Comparison of ENCODE assay signal across 7 mouse cellular contexts in the genomic region with DNA sequence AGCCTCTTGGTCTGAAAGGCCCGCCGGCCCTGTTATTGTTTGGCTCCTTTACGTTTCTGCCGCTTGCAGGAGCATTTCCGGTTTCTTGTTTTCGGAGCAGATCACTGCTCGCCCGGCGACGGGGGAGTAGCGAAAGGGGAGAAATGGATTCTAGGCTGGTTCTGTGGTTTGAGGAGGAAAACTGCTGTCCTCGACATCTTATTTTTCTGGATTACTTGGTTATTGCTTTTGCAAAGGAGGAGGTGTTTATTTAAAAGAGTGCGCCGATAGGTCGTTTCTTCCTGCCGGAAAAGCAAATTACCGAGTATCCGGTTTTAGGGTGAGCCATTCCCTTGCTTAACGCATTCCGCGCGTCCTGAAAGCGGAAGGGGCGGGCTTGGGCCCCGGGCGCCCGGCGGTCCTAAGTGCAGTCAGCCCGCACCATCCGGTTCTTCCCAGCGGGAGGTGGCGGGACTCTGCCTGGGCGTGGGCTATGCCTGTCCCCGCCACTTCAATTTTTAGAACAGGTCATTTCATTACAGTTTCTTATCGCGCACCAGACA. TPM values are rescaled to one million over a fixed set of nuclear protein-coding genes. Genes with fewer than 3 reads are reported as not detected.
A peak's percentile ranks its signal among the peaks of the same experiment; 100 is the strongest.
DNase-seq lines count a peak whose midpoint lies in the region; ATAC-seq and TF ChIP-seq lines count a peak whose summit lies in the region.

No protein-coding gene starts in this region.

- ATAC-seq in megakaryocyte-erythroid progenitor cell, adult 5-6 weeks (replicated peaks; ENCODE audit: low FRiP score, low TSS enrichment, poor library complexity, severe bottlenecking): peak; percentile 60

- H3K4me1 ChIP-seq in cortical plate, adult 2 months (ENCODE audit: control insufficient read depth, insufficient read depth, low read length): peaks cover 9% of the 10 kb centered on the region; the same call in 1 of the 2 replicates

- peak overlapping the region; percentile 62 for H3K4me3 ChIP-seq in cortical plate, adult 2 months (ENCODE audit: insufficient read depth, low read length)

- no peak for TF ChIP-seq CTCF in cortical plate, adult 2 months (IDR thresholded peaks at IDR 0.05; ENCODE audit: extremely low read depth, insufficient read depth, low read length)

- peak; percentile 92 to 97 for DNase-seq in adrenal gland, adult (ENCODE audit: inconsistent age in 2 of 2, low spot score in 1 of 2)
- peak; percentile 80 to 81 for DNase-seq in gastrocnemius, adult 8-10 months (ENCODE audit: low spot score in 2 of 2)
- peak; percentile 89 for DNase-seq in hindlimb bud, embryonic 11.5 days (ENCODE audit: extremely low spot score, low read depth, low spot score)
- peak; percentile 86 to 96 for DNase-seq in left cerebral cortex, postnatal 10 days (ENCODE audit: extremely low spot score in 1 of 2, low spot score in 2 of 2)
- peak; percentile 91 for DNase-seq in right cerebral cortex, postnatal 25 days

- intact Hi-C loops in left cerebral cortex, postnatal 10 days (cut with DNase I): no loop called here

- peak overlapping the region; percentile 73 for H3K27ac ChIP-seq in cortical plate, adult 2 months (ENCODE audit: insufficient read depth, low read length)

- TF ChIP-seq POLR2A in cortical plate, adult 2 months (IDR thresholded peaks at IDR 0.05; ENCODE audit: extremely low read depth, insufficient read depth, low read length): peak; percentile 32

RNA-seq across cellular contexts. Expression of a gene that starts 1.1 kb away (rescaled TPM):
- polyA plus RNA-seq in cortical plate, adult 2 months (2012; rRNA removed): 33.9 and 35.1 TPM in 2 replicates
- total RNA-seq in gastrocnemius, adult 8-10 months (2022): 10 to 100 TPM; 12.6 to 17.2 (median 13.8) TPM
- total RNA-seq in left cerebral cortex, postnatal 10 days (2021): 10 to 100 TPM; 20.5 to 26.1 TPM
- 286 and 348 TPM in 2 replicates for total RNA-seq in megakaryocyte-erythroid progenitor cell, adult 5-6 weeks (2014; fragmentation: Nextera tagmentation)
- 59.0 and 109 TPM in 2 replicates for total RNA-seq in megakaryocyte-erythroid progenitor cell, adult 5-6 weeks (2017)

RNA-seq across cellular contexts. Expression of a gene that starts 1.2 kb away (rescaled TPM):
- polyA plus RNA-seq in cortical plate, adult 2 months (2012; rRNA removed): 13.6 and 14.3 TPM in 2 replicates
- total RNA-seq in gastrocnemius, adult 8-10 months (2022): 1 to 10 TPM; 3.3 to 4.4 (median 3.7) TPM
- total RNA-seq in left cerebral cortex, postnatal 10 days (2021): 1 to 10 TPM; 6.3 to 7.6 TPM
- 36.5 and 51.0 TPM in 2 replicates for total RNA-seq in megakaryocyte-erythroid progenitor cell, adult 5-6 weeks (2014; fragmentation: Nextera tagmentation)
- total RNA-seq in megakaryocyte-erythroid progenitor cell, adult 5-6 weeks (2017): 9.6 and 14.5 TPM in 2 replicates

RNA-seq across cellular contexts. Expression of a gene that starts 21.2 kb away (rescaled TPM):
- 68.2 and 77.1 TPM in 2 replicates for polyA plus RNA-seq in cortical plate, adult 2 months (2012; rRNA removed)
- total RNA-seq in gastrocnemius, adult 8-10 months (2022): under 1 TPM; 0.31 to 0.46 (median 0.35) TPM
- 100 to 1,000 TPM; 147 to 154 TPM for total RNA-seq in left cerebral cortex, postnatal 10 days (2021)
- total RNA-seq in megakaryocyte-erythroid progenitor cell, adult 5-6 weeks (2014; fragmentation: Nextera tagmentation): 1.3 and 3.0 TPM in 2 replicates
- total RNA-seq in megakaryocyte-erythroid progenitor cell, adult 5-6 weeks (2017): 0.50 and 0.52 TPM in 2 replicates

RNA-seq across cellular contexts. Expression of a gene that starts 24.5 kb away (rescaled TPM):
- polyA plus RNA-seq in cortical plate, adult 2 months (2012; rRNA removed): 362 and 374 TPM in 2 replicates
- 100 to 1,000 TPM; 333 to 372 (median 353) TPM for total RNA-seq in gastrocnemius, adult 8-10 months (2022)
- total RNA-seq in left cerebral cortex, postnatal 10 days (2021): 100 to 1,000 TPM; 395 to 416 TPM
- total RNA-seq in megakaryocyte-erythroid progenitor cell, adult 5-6 weeks (2014; fragmentation: Nextera tagmentation): 291 and 408 TPM in 2 replicates
- 32.8 and 68.9 TPM in 2 replicates for total RNA-seq in megakaryocyte-erythroid progenitor cell, adult 5-6 weeks (2017)

RNA-seq across cellular contexts. Expression of a gene that starts 32.3 kb away (rescaled TPM):
- 1.6 and 2.1 TPM in 2 replicates for polyA plus RNA-seq in cortical plate, adult 2 months (2012; rRNA removed)
- under 1 TPM in 3 of 4 experiments, not detected in 1; 0.02 to 0.68 (median 0.05) TPM for total RNA-seq in gastrocnemius, adult 8-10 months (2022)
- 1 to 10 TPM; 4.2 to 5.7 TPM for total RNA-seq in left cerebral cortex, postnatal 10 days (2021)
- total RNA-seq in megakaryocyte-erythroid progenitor cell, adult 5-6 weeks (2014; fragmentation: Nextera tagmentation): not detected in 2 replicates
- not detected in 2 replicates for total RNA-seq in megakaryocyte-erythroid progenitor cell, adult 5-6 weeks (2017)

Comparison
In these comparisons a context has a peak if more than half of its experiments do, and no peak if none do; other contexts are left out.
1. Peak in every context shown above with its lines: DNase-seq, ATAC-seq, H3K4me3 ChIP-seq and H3K27ac ChIP-seq.
2. RNA of a gene that starts 21.2 kb away (total RNA-seq): 147 to 154 TPM in left cerebral cortex, postnatal 10 days; 0.50 to 3.0 TPM in megakaryocyte-erythroid progenitor cell, adult 5-6 weeks and 0.31 to 0.46 TPM in gastrocnemius, adult 8-10 months; every median in the first group is over 10 times any median in the second.